Mouse (Mus musculus): ENCODE measurements around the gene Dennd6b.

GRCm38 (mm10) chr15:89138046-89138405 lies 58.3 kb downstream of the Dennd6b start:
- TF ChIP-seq ELF1 (IDR thresholded peaks at IDR 0.05; ENCODE audit: low read depth, low read length) (no peak), ETS1 (conservative IDR thresholded peaks at IDR 0.05; ENCODE audit: low read depth, low read length) (no peak), CTCF (conservative IDR thresholded peaks at IDR 0.05 in 1 of 2, IDR thresholded peaks at IDR 0.05 in 1 of 2; ENCODE audit: low read depth in 2 of 2, low read length in 2 of 2) (no peak), RAD21 (IDR thresholded peaks at IDR 0.05; ENCODE audit: low read depth, low read length) (no peak), TCF12 (IDR thresholded peaks at IDR 0.05; ENCODE audit: low read depth, low read length) (no peak), BHLHE40 (IDR thresholded peaks at IDR 0.05; ENCODE audit: low read depth, low read length) (no peak), CHD2 (IDR thresholded peaks at IDR 0.05; ENCODE audit: low read length) (no peak), UBTF (IDR thresholded peaks at IDR 0.05; ENCODE audit: low read depth, low read length) (no peak), POLR2A (IDR thresholded peaks at IDR 0.05; ENCODE audit: low read depth, low read length) (no peak)

Data from CH12.LX (cell line).